Mouse (Mus musculus): Measurements from ENCODE around the gene Gm17409. TPM values are rescaled to one million over a fixed set of nuclear protein-coding genes. Genes with fewer than 3 reads are reported as not detected.

Gene Gm17409
- 0.19 TPM in 1 of 2 replicates, not detected in the other for polyA plus RNA-seq (2015; fragmentation: Nextera tagmentation; extraction: Ambion mirVana)

- Histone ChIP-seq H3K4me2 (replicated peaks) (no peak within 1 kb of the TSS), H3K9me3 (no peaks in the 10 kb centered on the region), H3K36me3 (peaks cover 37% of the 10 kb centered on the region), H3K4me1 (peaks cover under 1% of the 10 kb centered on the region), H3K27me3 (no peaks in the 10 kb centered on the region), H3K9ac (replicated peaks) (no peak within 1 kb of the TSS), H3K4me3 (no peak within 1 kb of the TSS), H3K27ac (replicated peaks) (no peak within 1 kb of the TSS)
- 92% methylated on average over 7 of the region's 7 CpGs for WGBS
- ATAC-seq (replicated peaks), result no peak
Measured at GRCm38 (mm10) chr2:58469816-58470215, at the start of gene Gm17409. Gm17409 (plus strand) TSS chr2:58470116.

DNA sequence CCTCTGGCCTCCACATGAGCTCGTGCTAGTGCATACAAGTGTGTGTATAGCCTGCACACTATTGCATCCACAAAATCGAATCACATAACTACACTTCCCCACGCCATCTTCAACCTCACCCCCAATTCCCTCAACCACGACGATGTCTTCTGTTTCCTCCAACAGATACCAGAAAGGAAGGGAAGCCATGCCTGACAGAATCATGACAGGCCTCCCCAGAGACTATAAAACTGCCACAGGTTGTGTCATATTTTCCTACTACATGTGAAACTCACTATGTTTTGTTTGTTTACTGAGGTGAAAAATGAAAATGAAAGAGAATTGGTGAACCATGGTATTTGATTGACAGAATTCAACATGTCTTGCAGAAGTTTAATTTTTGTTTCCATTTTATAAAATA lies 46.6 kb upstream of the Gm17409 start:
- Histone ChIP-seq H3K36me3 (no peaks in the 10 kb centered on the region), H3K4me3 (no peak overlapping the region), H3K27me3 (no peaks in the 10 kb centered on the region), H3K4me2 (replicated peaks) (no peak overlapping the region), H3K27ac (replicated peaks) (no peak overlapping the region), H3K4me1 (no peaks in the 10 kb centered on the region), H3K9ac (replicated peaks) (no peak overlapping the region), H3K9me3 (no peaks in the 10 kb centered on the region)
- 94% methylated on average over 5 of the region's 5 CpGs for WGBS
- no peak for ATAC-seq (replicated peaks)

DNA sequence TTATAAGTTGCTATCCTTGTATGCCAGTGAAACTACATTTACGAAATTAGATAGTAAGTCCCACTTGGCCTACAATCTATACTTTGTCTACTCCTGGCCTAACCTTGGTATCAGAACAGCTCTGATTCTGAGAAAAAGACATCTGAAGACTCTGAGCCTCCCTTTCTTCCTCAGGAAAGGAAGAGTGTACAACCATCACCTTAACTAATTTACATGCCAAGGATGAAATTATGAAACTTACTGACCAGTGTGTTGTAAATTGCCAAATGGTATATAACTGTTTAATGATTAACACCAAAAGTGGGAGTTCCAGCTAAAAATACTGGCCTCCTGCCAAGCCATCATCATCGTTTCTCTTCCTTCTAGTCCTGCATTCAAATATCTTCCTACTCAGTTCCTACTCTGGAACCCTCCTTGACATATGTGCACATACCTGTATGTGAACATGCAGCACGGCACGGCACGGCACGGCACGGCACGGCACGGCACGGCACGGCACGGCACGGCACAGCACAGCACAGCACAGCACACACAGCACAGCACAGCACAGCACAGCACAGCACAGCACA lies 44.4 kb upstream of the Gm17409 start:
- no peak overlapping the region for H3K4me2 ChIP-seq (replicated peaks)
- ATAC-seq (replicated peaks), result no peak
- H3K4me3 ChIP-seq, result no peak overlapping the region
- no peaks in the 10 kb centered on the region for H3K9me3 ChIP-seq
- no peaks in the 10 kb centered on the region for H3K36me3 ChIP-seq
- no peak overlapping the region for H3K27ac ChIP-seq (replicated peaks)
- H3K4me1 ChIP-seq, result no peaks in the 10 kb centered on the region
- no peak overlapping the region for H3K9ac ChIP-seq (replicated peaks)
- 95% methylated on average over 13 of the region's 13 CpGs for WGBS
- no peaks in the 10 kb centered on the region for H3K27me3 ChIP-seq

DNA sequence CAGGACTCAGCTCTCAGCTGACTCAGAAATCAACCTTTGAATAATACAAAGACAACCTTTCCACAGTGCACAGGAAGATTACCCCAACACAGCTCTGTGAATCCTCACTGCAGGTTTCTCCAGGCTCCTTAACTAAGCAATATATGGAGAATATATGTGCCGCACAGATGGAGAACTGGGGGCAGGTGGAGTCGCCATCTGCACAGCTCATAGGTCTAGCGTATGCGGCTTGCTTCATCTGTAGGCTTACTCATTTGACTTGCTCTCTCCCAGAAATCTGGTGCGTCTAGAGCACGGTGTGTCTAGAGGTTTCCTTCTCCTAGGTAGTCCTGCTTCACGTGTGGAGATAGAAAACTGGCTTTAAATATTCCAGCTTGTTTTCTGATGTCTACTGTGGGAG lies 37.7 kb upstream of the Gm17409 start:
- Histone ChIP-seq H3K9me3 (no peaks in the 10 kb centered on the region), H3K4me3 (no peak overlapping the region), H3K9ac (replicated peaks) (no peak overlapping the region), H3K27ac (replicated peaks) (peak overlapping the region; percentile 31; the same call in 1 of the 2 replicates), H3K36me3 (no peaks in the 10 kb centered on the region), H3K4me1 (no peaks in the 10 kb centered on the region), H3K27me3 (no peaks in the 10 kb centered on the region), H3K4me2 (replicated peaks) (no peak overlapping the region)
- peak; percentile 78 for ATAC-seq (replicated peaks)
- WGBS, result 83% methylated on average over 7 of the region's 7 CpGs

DNA sequence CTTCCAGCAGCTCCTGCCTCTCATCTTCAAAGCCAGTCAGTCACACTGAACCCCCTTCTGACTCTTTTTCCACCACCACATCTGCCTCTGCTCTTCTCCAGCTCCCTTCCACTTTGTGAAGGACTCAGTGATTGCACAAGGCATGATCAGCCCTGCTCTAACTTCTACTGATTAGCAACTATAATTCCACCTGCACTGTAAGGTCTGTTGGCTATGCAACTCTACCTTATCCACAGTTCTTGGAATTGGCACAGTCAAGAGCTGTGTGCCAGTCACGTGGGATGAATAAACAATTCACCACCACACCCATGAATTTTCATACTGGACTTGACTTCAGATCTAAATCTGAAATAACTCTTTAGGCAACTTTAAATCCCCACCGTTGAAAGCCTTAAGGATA lies 36.6 kb upstream of the Gm17409 start:
- no peak overlapping the region for H3K4me3 ChIP-seq
- no peak for ATAC-seq (replicated peaks)
- H3K27ac ChIP-seq (replicated peaks), result no peak overlapping the region
- WGBS, result 82% methylated on average over 2 of the region's 2 CpGs
- H3K36me3 ChIP-seq, result no peaks in the 10 kb centered on the region
- H3K9me3 ChIP-seq, result no peaks in the 10 kb centered on the region
- no peaks in the 10 kb centered on the region for H3K27me3 ChIP-seq
- H3K9ac ChIP-seq (replicated peaks), result no peak overlapping the region
- no peaks in the 10 kb centered on the region for H3K4me1 ChIP-seq
- H3K4me2 ChIP-seq (replicated peaks), result no peak overlapping the region

GRCm38 (mm10) chr2:58434438-58434837 lies 35.5 kb upstream of the Gm17409 start:
- H3K36me3 ChIP-seq, result no peaks in the 10 kb centered on the region; the same call in none of the 2 replicates
- H3K9me3 ChIP-seq, result no peaks in the 10 kb centered on the region
- H3K4me2 ChIP-seq (replicated peaks), result no peak overlapping the region
- H3K27ac ChIP-seq (replicated peaks), result no peak overlapping the region
- no peaks in the 10 kb centered on the region for H3K27me3 ChIP-seq
- no peak for ATAC-seq (replicated peaks)
- 86% methylated on average over 2 of the region's 2 CpGs for WGBS
- H3K4me3 ChIP-seq, result no peak overlapping the region
- H3K9ac ChIP-seq (replicated peaks), result no peak overlapping the region
- no peaks in the 10 kb centered on the region for H3K4me1 ChIP-seq

DNA sequence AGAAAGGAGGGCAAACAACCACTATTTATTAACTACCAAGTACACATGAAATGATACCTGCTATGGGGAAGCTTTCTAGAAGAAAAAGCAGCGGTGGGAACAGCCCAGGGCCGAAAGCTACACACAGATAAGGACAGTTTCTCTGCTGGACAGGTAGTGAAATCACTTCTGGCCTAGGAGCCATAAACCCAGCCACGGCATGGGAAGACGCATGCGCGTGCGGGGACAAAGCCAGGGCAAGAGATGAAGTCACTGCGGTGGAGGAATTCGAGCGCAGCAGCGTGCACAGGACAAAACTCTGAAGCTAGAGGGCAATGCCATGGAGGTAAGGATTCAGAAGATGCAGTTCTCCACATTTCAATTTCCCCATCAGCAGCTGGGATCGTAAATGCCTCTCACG lies 34.4 kb upstream of the Gm17409 start:
- no peak overlapping the region for H3K4me2 ChIP-seq (replicated peaks)
- no peaks in the 10 kb centered on the region for H3K27me3 ChIP-seq
- H3K4me1 ChIP-seq, result no peaks in the 10 kb centered on the region
- no peak overlapping the region for H3K27ac ChIP-seq (replicated peaks)
- H3K9me3 ChIP-seq, result no peaks in the 10 kb centered on the region
- 91% methylated on average over 13 of the region's 13 CpGs for WGBS
- ATAC-seq (replicated peaks), result no peak
- H3K4me3 ChIP-seq, result no peak overlapping the region
- no peaks in the 10 kb centered on the region; the same call in none of the 2 replicates for H3K36me3 ChIP-seq
- no peak overlapping the region for H3K9ac ChIP-seq (replicated peaks)

DNA sequence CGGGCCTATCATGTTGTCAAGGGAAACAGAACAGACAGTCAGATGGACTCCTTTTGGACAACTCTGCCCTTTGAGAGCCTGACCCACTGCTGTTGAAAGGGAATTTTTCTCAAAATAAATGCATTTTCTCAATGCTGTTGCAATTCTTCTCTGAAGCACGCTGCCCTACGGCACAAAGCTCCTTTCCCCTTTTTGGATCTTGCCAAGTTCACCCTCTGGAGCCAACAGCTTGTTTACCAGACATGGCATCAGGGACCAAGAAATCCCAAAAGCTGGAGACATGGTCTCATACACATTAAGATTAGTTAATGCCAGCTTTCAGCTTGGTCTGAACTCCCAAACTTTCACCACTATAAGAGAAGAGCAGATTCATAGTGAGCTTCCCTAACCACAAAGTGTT lies 33.0 kb upstream of the Gm17409 start:
- ATAC-seq (replicated peaks), result no peak
- no peak overlapping the region for H3K9ac ChIP-seq (replicated peaks)
- no peaks in the 10 kb centered on the region for H3K4me1 ChIP-seq
- H3K27ac ChIP-seq (replicated peaks), result no peak overlapping the region
- no peaks in the 10 kb centered on the region for H3K9me3 ChIP-seq
- WGBS, result 75% methylated on average over 3 of the region's 3 CpGs
- H3K36me3 ChIP-seq, result no peaks in the 10 kb centered on the region; the same call in none of the 2 replicates
- no peaks in the 10 kb centered on the region for H3K27me3 ChIP-seq
- H3K4me2 ChIP-seq (replicated peaks), result no peak overlapping the region
- no peak overlapping the region for H3K4me3 ChIP-seq

DNA sequence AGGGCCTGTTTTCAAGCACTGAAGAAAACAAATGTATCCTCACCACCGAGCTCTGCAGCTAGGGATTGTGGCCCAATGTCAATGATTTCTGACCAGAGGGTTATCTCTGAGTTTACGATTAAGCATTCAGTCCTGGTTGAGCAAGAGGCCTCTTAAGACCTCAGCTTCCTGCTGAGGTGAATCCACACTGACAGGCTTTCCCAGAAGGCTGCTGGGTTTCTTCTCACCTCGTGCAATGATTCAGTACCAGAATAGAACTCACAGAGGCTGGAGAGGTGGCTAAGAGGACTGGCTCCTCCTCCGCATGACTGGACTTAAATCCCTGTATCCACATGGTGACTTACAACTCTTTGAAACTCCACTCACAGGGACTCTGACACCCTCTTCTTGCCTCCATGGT lies 26.8 kb upstream of the Gm17409 start:
- H3K4me1 ChIP-seq, result no peaks in the 10 kb centered on the region
- no peak overlapping the region for H3K4me2 ChIP-seq (replicated peaks)
- no peak overlapping the region for H3K27ac ChIP-seq (replicated peaks)
- no peak overlapping the region for H3K9ac ChIP-seq (replicated peaks)
- H3K9me3 ChIP-seq, result no peaks in the 10 kb centered on the region
- no peak overlapping the region for H3K4me3 ChIP-seq
- WGBS, result 76% methylated on average over 4 of the region's 4 CpGs
- H3K36me3 ChIP-seq, result peaks cover 19% of the 10 kb centered on the region
- no peaks in the 10 kb centered on the region for H3K27me3 ChIP-seq
- ATAC-seq (replicated peaks), result no peak

DNA sequence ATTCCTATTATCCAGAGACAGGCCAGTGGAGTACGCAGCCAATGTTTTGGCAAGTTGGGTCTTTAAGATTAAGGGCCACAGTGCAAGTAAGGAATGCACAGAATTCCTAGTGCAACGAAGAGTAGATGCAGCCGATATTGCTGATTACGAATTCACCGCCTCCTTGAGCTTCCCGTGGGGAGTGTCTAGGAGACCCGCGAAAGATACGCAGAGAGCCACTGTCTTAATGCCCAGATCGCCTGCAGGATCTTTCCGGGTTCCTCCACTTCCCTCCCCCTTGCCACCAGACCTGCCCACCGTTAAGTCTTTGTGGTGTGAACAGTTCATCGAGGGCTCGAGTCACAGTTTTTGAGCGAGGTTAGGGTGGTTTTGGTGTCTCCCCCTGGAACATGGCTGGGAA lies 22.9 kb upstream of the Gm17409 start:
- no peak overlapping the region for H3K27ac ChIP-seq (replicated peaks)
- no peak for ATAC-seq (replicated peaks)
- peaks cover 20% of the 10 kb centered on the region for H3K36me3 ChIP-seq
- no peak overlapping the region for H3K9ac ChIP-seq (replicated peaks)
- no peaks in the 10 kb centered on the region for H3K4me1 ChIP-seq
- H3K4me2 ChIP-seq (replicated peaks), result no peak overlapping the region
- WGBS, result 95% methylated on average over 15 of the region's 15 CpGs
- H3K27me3 ChIP-seq, result no peaks in the 10 kb centered on the region
- H3K9me3 ChIP-seq, result no peaks in the 10 kb centered on the region
- no peak overlapping the region for H3K4me3 ChIP-seq

GRCm38 (mm10) chr2:58454095-58454865 lies 15.6 kb upstream of the Gm17409 start:
- Histone ChIP-seq H3K27me3 (no peaks in the 10 kb centered on the region), H3K4me2 (replicated peaks) (no peak overlapping the region), H3K4me3 (no peak overlapping the region), H3K9ac (replicated peaks) (no peak overlapping the region), H3K36me3 (peaks cover 17% of the 10 kb centered on the region), H3K27ac (replicated peaks) (no peak overlapping the region), H3K4me1 (no peaks in the 10 kb centered on the region), H3K9me3 (no peaks in the 10 kb centered on the region)
- WGBS, result 84% methylated on average over 16 of the region's 16 CpGs
- ATAC-seq (replicated peaks), result no peak

- 93% methylated on average over 8 of the region's 8 CpGs for WGBS
- H3K9ac ChIP-seq (replicated peaks), result no peak overlapping the region
- peaks cover 24% of the 10 kb centered on the region for H3K36me3 ChIP-seq
Measured at GRCm38 (mm10) chr2:58456843-58457487, 13.0 kb upstream of the Gm17409 start.

More at GRCm38 (mm10) chr2:58456843-58457487, 13.0 kb upstream of the Gm17409 start:
- ATAC-seq (replicated peaks), result no peak
- Histone ChIP-seq H3K4me3 (no peak overlapping the region), H3K4me1 (no peaks in the 10 kb centered on the region), H3K9me3 (no peaks in the 10 kb centered on the region), H3K27ac (replicated peaks) (no peak overlapping the region), H3K27me3 (no peaks in the 10 kb centered on the region), H3K4me2 (replicated peaks) (no peak overlapping the region)

Data from forebrain, embryonic 15.5 days (tissue).